Mouse (Mus musculus) embryonic fibroblast, embryonic 13.5 days (primary cell): ENCODE data around the gene Hoxb8.

ENCODE experiments used
- CTCF ChIP-seq: IDR thresholded peaks from 2 replicates; pipeline ENCODE4 v1.5.1; 2011; ENCODE audit warnings: mild to moderate bottlenecking, control low read depth, low read length, moderate library complexity, borderline replicate concordance; ENCODE audit not compliant: insufficient read depth
- POLR2A ChIP-seq: IDR thresholded peaks from 2 replicates; pipeline ENCODE4 v1.6.1; 2011; ENCODE audit warnings: low read depth, mild to moderate bottlenecking, control low read depth, low read length, moderate library complexity

- no peak for TF ChIP-seq CTCF
- TF ChIP-seq POLR2A = peak; percentile 71
Observed at GRCm38 (mm10) chr11:96291681-96292564, 10.2 kb downstream of the Hoxb8 start, which contains the start of gene Hoxb6.
